Mouse (Mus musculus) CH12.LX (cell line): ENCODE data around the gene Shisa7. TPM values are rescaled to one million over a fixed set of nuclear protein-coding genes. Genes with fewer than 3 reads are reported as not detected.
A peak's percentile ranks its signal among the peaks of the same experiment; 100 is the strongest.

ENCODE experiments used
- DNase-seq: peaks from one replicate; pipeline ENCODE4 v3.0.0-alpha.2; 2013; ENCODE audit errors: extremely low read depth
- H3K27ac ChIP-seq: 2 replicates; pipeline ENCODE4 v1.5.1; 2012; ENCODE audit warnings: low read depth, mild to moderate bottlenecking, control low read depth, moderate library complexity; ENCODE audit not compliant: insufficient read depth
- H3K27me3 ChIP-seq: replicated peaks from 2 replicates; pipeline ENCODE3; 2012; ENCODE audit warnings: inconsistent platforms
- H3K36me3 ChIP-seq, 2 experiments: replicated peaks in 1 of 2; 2 replicates each; pipeline versions ENCODE3 to v1.6.1; 2012; ENCODE audit warnings: inconsistent platforms in 1 of 2, low read length in 1 of 2, mild to moderate bottlenecking in 1 of 2, mixed read lengths in 1 of 2, moderate library complexity in 1 of 2; ENCODE audit not compliant: control insufficient read depth in 1 of 2, insufficient read depth in 1 of 2
- H3K4me1 ChIP-seq, 2 experiments: 2 replicates each; pipeline ENCODE4 v1.6.1; 2012; ENCODE audit warnings: inconsistent platforms in 1 of 2, moderate library complexity in 1 of 2; ENCODE audit not compliant: insufficient read depth in 2 of 2, control insufficient read depth in 1 of 2
- H3K4me2 ChIP-seq: 2 replicates; pipeline ENCODE4 v1.6.1; 2012; ENCODE audit warnings: low read depth, mild to moderate bottlenecking, control low read depth; ENCODE audit not compliant: poor library complexity, insufficient read depth, severe bottlenecking
- H3K4me3 ChIP-seq, 3 experiments: fragments of 150-350 bp in 1 of 3; sonication (generic) in 1 of 3; replicated peaks in 1 of 3; 2 replicates each; pipeline versions ENCODE3 to v1.5.1; 2011 to 2012; ENCODE audit warnings: low read depth in 2 of 3, low read length in 2 of 3, mild to moderate bottlenecking in 2 of 3, moderate library complexity in 2 of 3, control low read depth in 1 of 3, improper control_type of control experiment in 1 of 3, inconsistent platforms in 1 of 3, mixed read lengths in 1 of 3; ENCODE audit not compliant: poor library complexity in 1 of 3
- H3K79me2 ChIP-seq: replicated peaks from 2 replicates; pipeline ENCODE4 v1.6.1; 2012; ENCODE audit warnings: mild to moderate bottlenecking, moderate library complexity; ENCODE audit not compliant: control insufficient read depth, poor library complexity, insufficient read depth, severe bottlenecking; ENCODE audit errors: extremely low read depth
- H3K9ac ChIP-seq: 2 replicates; pipeline ENCODE4 v1.6.1; 2012; ENCODE audit warnings: low read depth, mild to moderate bottlenecking, control low read depth, moderate library complexity; ENCODE audit not compliant: insufficient read depth
- H3K9me3 ChIP-seq: replicated peaks from 2 replicates; pipeline ENCODE3; 2012; ENCODE audit warnings: low read length, inconsistent platforms, mixed read lengths
- BHLHE40 ChIP-seq: IDR thresholded peaks from 2 replicates; pipeline ENCODE4 v1.6.1; 2011; ENCODE audit warnings: mild to moderate bottlenecking, low read depth, low read length, improper control_type of control experiment
- CHD2 ChIP-seq: IDR thresholded peaks from 2 replicates; pipeline ENCODE4 v1.6.1; 2011; ENCODE audit warnings: low read length, improper control_type of control experiment
- CTCF ChIP-seq, 2 experiments: IDR thresholded peaks in 1 of 2; conservative IDR thresholded peaks in 1 of 2; 2 replicates each; pipeline ENCODE4 v1.5.1; 2011 to 2012; ENCODE audit warnings: low read depth in 2 of 2, low read length in 2 of 2, improper control_type of control experiment in 1 of 2, inconsistent platforms in 1 of 2, mild to moderate bottlenecking in 1 of 2, moderate library complexity in 1 of 2
- ELF1 ChIP-seq: IDR thresholded peaks from 2 replicates; pipeline ENCODE4 v1.6.1; 2014; ENCODE audit warnings: low read depth, mild to moderate bottlenecking, inconsistent platforms, low read length, improper control_type of control experiment
- EP300 ChIP-seq: IDR thresholded peaks from 2 replicates; pipeline ENCODE4 v1.6.1; 2011; ENCODE audit warnings: low read length, improper control_type of control experiment
- ETS1 ChIP-seq: conservative IDR thresholded peaks from 2 replicates; pipeline ENCODE4 v1.6.1; 2012; ENCODE audit warnings: low read depth, mild to moderate bottlenecking, inconsistent platforms, low read length, improper control_type of control experiment, moderate library complexity
- GABPA ChIP-seq: IDR thresholded peaks from 2 replicates; pipeline ENCODE4 v1.6.1; 2012; ENCODE audit warnings: low read depth, low read length, improper control_type of control experiment, inconsistent platforms; ENCODE audit not compliant: insufficient replicate concordance
- HCFC1 ChIP-seq: IDR thresholded peaks from 2 replicates; pipeline ENCODE4 v1.6.1; 2012; ENCODE audit warnings: low read depth, mild to moderate bottlenecking, inconsistent platforms, low read length, improper control_type of control experiment
- IRF4 ChIP-seq: IDR thresholded peaks from 2 replicates; pipeline ENCODE4 v1.6.1; 2014; ENCODE audit warnings: low read depth, mild to moderate bottlenecking, inconsistent platforms, low read length, improper control_type of control experiment
- JUN ChIP-seq: IDR thresholded peaks from 2 replicates; pipeline ENCODE4 v1.6.1; 2011; ENCODE audit warnings: low read depth, mild to moderate bottlenecking, low read length, improper control_type of control experiment, moderate library complexity; ENCODE audit not compliant: insufficient read depth
- MYC ChIP-seq: IDR thresholded peaks from 2 replicates; pipeline ENCODE4 v1.6.1; 2011; ENCODE audit warnings: low read depth, mild to moderate bottlenecking, improper control_type of control experiment, low read length
- NELFE ChIP-seq: IDR thresholded peaks from 2 replicates; pipeline ENCODE4 v1.6.1; 2011; ENCODE audit warnings: low read depth, low read length, improper control_type of control experiment
- PAX5 ChIP-seq: IDR thresholded peaks from 2 replicates; pipeline ENCODE4 v1.6.1; 2012; ENCODE audit warnings: low read length, inconsistent platforms, mixed read lengths
- POLR2A ChIP-seq: IDR thresholded peaks from 2 replicates; pipeline ENCODE4 v1.6.1; 2011; ENCODE audit warnings: low read depth, mild to moderate bottlenecking, improper control_type of control experiment, low read length
- RAD21 ChIP-seq: IDR thresholded peaks from 2 replicates; pipeline ENCODE4 v1.6.1; 2011; ENCODE audit warnings: low read depth, mild to moderate bottlenecking, low read length, improper control_type of control experiment, moderate library complexity
- SIN3A ChIP-seq: IDR thresholded peaks from 2 replicates; pipeline ENCODE4 v1.6.1; 2012; ENCODE audit warnings: low read length, improper control_type of control experiment, inconsistent platforms
- TCF12 ChIP-seq: IDR thresholded peaks from 2 replicates; pipeline ENCODE4 v1.6.1; 2014; ENCODE audit warnings: low read depth, mild to moderate bottlenecking, inconsistent platforms, low read length, improper control_type of control experiment
- UBTF ChIP-seq: IDR thresholded peaks from 2 replicates; pipeline ENCODE4 v1.6.1; 2012; ENCODE audit warnings: low read depth, mild to moderate bottlenecking, inconsistent platforms, low read length, improper control_type of control experiment, moderate library complexity
- USF1 ChIP-seq: IDR thresholded peaks from 2 replicates; pipeline ENCODE4 v1.6.1; 2014; ENCODE audit warnings: low read depth, mild to moderate bottlenecking, inconsistent platforms, low read length, improper control_type of control experiment
- ZKSCAN1 ChIP-seq: IDR thresholded peaks from 2 replicates; pipeline ENCODE4 v1.6.1; 2012; ENCODE audit warnings: low read depth, inconsistent platforms, low read length, improper control_type of control experiment, borderline replicate concordance
- ZMIZ1 ChIP-seq: IDR thresholded peaks from 2 replicates; pipeline ENCODE4 v1.6.1; 2012; ENCODE audit warnings: low read depth, mild to moderate bottlenecking, inconsistent platforms, low read length, improper control_type of control experiment
- ZNF384 ChIP-seq: IDR thresholded peaks from 2 replicates; pipeline ENCODE4 v1.6.1; 2012; ENCODE audit warnings: low read depth, low read length, improper control_type of control experiment, inconsistent platforms
- dilution Hi-C: fragments of 300-500 bp; cut with MboI; formaldehyde crosslinking; loops from 2 replicates; pipeline ENCODE4 v1.14.3; 2020; ENCODE audit warnings: low sequenced_read_pairs; ENCODE audit not compliant: extremely low pct_unique_long_range_greater_than_20kb, extremely low pct_ligation_motif_present
- in situ Hi-C: fragments of 300-500 bp; cut with MboI; formaldehyde crosslinking; loops from 3 replicates; pipeline ENCODE4 v1.14.3; 2019; ENCODE audit warnings: low sequenced_read_pairs, low pct_ligation_motif_present, low pct_unique_long_range_greater_than_20kb, mixed read lengths
- polyA plus RNA-seq: library from polyadenylated mRNA; unstranded; fragments of >175 nt; gene quantifications from 2 replicates; pipeline ENCODE4 v1.2.1, GENCODE M21; 2012; ENCODE audit warnings: low read depth; ENCODE audit not compliant: insufficient read length
- total RNA-seq, 2 experiments: library from RNA; depleted of rRNA; stranded (reverse); fragments of 300-350 nt in 1 of 2; fragments of >200 nt in 1 of 2; gene quantifications; 2 replicates each; pipeline ENCODE4 v1.2.3; 2012 to 2014

Gene Shisa7
- total and polyA plus RNA-seq, 3 experiments, result not detected

GRCm38 (mm10) chr7:4870133-4870532 lies 25.6 kb upstream of the Shisa7 start, which contains the start of gene Isoc2b:
Gene Isoc2b (minus strand): TSS chr7:4870258.
- TF ChIP-seq CTCF (conservative IDR thresholded peaks at IDR 0.05 in 1 of 2, IDR thresholded peaks at IDR 0.05 in 1 of 2; ENCODE audit: low read depth in 2 of 2, low read length in 2 of 2) (peak in 1 of 2 experiments; percentile 4; a peak in 1 of 4 replicates), PAX5 (no peak)
- no peak for DNase-seq

DNA sequence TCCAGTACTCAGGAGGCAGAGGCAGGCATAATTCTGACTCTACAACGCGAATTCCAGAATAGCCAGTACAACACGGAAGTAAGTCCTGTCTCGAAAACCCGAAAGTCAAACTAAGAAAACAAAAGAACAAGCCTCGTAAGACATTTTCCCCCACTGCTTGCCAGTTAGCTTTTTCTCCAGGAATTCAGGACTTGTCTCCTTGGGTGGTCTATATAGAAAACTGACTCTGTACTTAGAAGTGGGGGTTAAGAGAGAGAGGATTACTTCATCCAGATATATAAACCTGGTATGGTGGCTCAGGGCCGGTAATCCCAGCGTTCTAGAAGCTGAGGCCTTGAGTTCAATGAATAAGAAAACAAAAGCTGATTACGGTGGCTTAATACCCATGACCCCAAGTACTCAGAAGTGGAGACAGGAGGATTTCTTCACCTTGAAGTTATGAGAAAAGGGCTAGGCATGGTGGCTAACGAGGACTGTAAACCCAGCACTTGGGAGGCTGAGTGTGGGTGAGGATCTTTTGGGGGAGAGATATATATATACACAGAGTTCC lies 22.2 kb upstream of the Shisa7 start:
- peak overlapping the region; percentile 22 for H3K27ac ChIP-seq
- TF ChIP-seq SIN3A (peak; percentile 31; the same call in 1 of the 2 replicates), ZMIZ1 (no peak), BHLHE40 (no peak)
- peaks cover 4 to 18% of the 10 kb centered on the region in 2 experiments; a peak in 3 of 4 replicates for H3K4me1 ChIP-seq
- no peaks in the 10 kb centered on the region for H3K79me2 ChIP-seq
- peak overlapping the region; percentile 91 for H3K4me2 ChIP-seq
- DNase-seq, result no peak
- H3K36me3 ChIP-seq, result no peaks in the 10 kb centered on the region
- no peaks in the 10 kb centered on the region for H3K9me3 ChIP-seq
- in situ Hi-C loops, result no loop called here
- H3K9ac ChIP-seq, result peak overlapping the region; percentile 57
- peak overlapping the region; percentile 65 to 74 (median 69) for H3K4me3 ChIP-seq
- H3K27me3 ChIP-seq, result no peaks in the 10 kb centered on the region
- dilution Hi-C loops, result no loop called here

More at GRCm38 (mm10) chr7:4870133-4870532, 25.6 kb upstream of the Shisa7 start, which contains the start of gene Isoc2b:
- Histone ChIP-seq H3K27ac (no peak within 1 kb of the TSS), H3K4me2 (no peak within 1 kb of the TSS), H3K4me1 (peaks cover 2 to 18% of the 10 kb centered on the region in 2 experiments; a peak in 3 of 4 replicates), H3K27me3 (no peaks in the 10 kb centered on the region), H3K4me3 (no peak within 1 kb of the TSS), H3K9ac (no peak within 1 kb of the TSS), H3K79me2 (no peaks in the 10 kb centered on the region), H3K36me3 (no peaks in the 10 kb centered on the region), H3K9me3 (no peaks in the 10 kb centered on the region)
- dilution Hi-C loops (no loop called here), in situ Hi-C loops (no loop called here)

GRCm38 (mm10) chr7:4865579-4866493 lies 21.3 kb upstream of the Shisa7 start:
- peak overlapping the region; percentile 91 for H3K4me2 ChIP-seq
- H3K27me3 ChIP-seq, result no peaks in the 10 kb centered on the region
- H3K36me3 ChIP-seq, result no peaks in the 10 kb centered on the region
- H3K9ac ChIP-seq, result peak overlapping the region; percentile 83
- DNase-seq, result peak; percentile 98
- no peaks in the 10 kb centered on the region for H3K9me3 ChIP-seq
- in situ Hi-C loops (no loop called here), dilution Hi-C loops (no loop called here)
- peaks cover 4 to 18% of the 10 kb centered on the region in 2 experiments; a peak in 3 of 4 replicates for H3K4me1 ChIP-seq
- H3K4me3 ChIP-seq, result peak overlapping the region; percentile 67 to 74 (median 69)
- peak overlapping the region; percentile 22 for H3K27ac ChIP-seq
- no peaks in the 10 kb centered on the region for H3K79me2 ChIP-seq
- no peak for TF ChIP-seq ZKSCAN1
- TF ChIP-seq TCF12, result peak; percentile 81
- TF ChIP-seq POLR2A, result peak; percentile 83
- no peak for TF ChIP-seq RAD21
- TF ChIP-seq IRF4, result peak; percentile 44
- peak; percentile 98 for TF ChIP-seq CHD2
- peak; percentile 86 for TF ChIP-seq BHLHE40
- TF ChIP-seq CTCF (conservative IDR thresholded peaks at IDR 0.05 in 1 of 2, IDR thresholded peaks at IDR 0.05 in 1 of 2; ENCODE audit: low read depth in 2 of 2, low read length in 2 of 2), result no peak
- TF ChIP-seq ZNF384, result peak; percentile 52
- peak; percentile 98 for TF ChIP-seq ELF1
- TF ChIP-seq ETS1, result no peak; the same call in 1 of the 2 replicates
- no peak for TF ChIP-seq UBTF
- no peak for TF ChIP-seq PAX5
- no peak for TF ChIP-seq GABPA
- TF ChIP-seq JUN, result no peak
- peak; percentile 88; the same call in 1 of the 2 replicates for TF ChIP-seq SIN3A
- peak; percentile 66 for TF ChIP-seq HCFC1
- TF ChIP-seq MYC, result no peak
- TF ChIP-seq EP300, result no peak
- TF ChIP-seq USF1, result no peak
- peak; percentile 93 for TF ChIP-seq NELFE
